Mouse (Mus musculus) retina, postnatal 1 day (tissue): ENCODE measurements around the gene Prmt1.

Source experiments
- DNase-seq: peaks from one replicate; pipeline ENCODE4 v3.0.0-alpha.2; 2012

The Prmt1 gene

DNA sequence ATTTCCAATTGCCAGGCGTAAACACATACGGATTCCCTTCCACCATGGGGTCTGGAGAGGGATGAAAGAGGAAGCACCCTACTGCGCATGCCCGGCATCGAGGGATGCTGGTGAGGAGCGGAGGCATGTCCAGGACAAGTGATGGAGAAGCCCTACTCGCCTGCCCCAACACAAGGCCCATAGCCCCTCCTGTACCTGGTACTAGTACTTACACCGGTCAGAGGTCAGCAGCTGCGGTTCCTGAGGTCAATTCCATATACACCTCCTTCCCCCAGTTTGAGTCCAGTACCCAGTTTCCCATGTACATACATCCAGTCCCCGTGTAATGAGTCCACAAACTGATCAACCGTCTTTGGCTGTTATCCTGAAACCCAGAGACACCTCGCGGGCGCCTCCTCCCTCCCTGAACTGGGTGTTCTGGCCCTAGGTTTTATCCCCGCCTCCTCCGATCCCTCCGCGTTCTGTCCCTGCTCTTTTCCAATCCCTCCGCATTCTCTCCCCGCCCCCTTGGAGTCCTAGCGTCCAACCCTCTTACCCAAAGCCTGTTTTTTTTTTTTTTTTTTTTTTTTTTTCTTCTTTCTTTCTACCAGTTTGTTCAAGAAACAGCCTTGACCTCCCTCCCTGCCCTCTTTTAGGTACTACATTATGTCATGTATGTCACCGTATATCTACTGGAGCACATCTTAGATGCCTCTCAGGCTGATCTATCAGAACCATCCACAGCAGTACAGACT lies 11.8 kb downstream of the Prmt1 start, which contains the start of gene Cpt1c:
Cpt1c (minus strand) TSS at position 469 of the 734 bp plus-strand sequence.
- peak; percentile 94 for DNase-seq

DNA sequence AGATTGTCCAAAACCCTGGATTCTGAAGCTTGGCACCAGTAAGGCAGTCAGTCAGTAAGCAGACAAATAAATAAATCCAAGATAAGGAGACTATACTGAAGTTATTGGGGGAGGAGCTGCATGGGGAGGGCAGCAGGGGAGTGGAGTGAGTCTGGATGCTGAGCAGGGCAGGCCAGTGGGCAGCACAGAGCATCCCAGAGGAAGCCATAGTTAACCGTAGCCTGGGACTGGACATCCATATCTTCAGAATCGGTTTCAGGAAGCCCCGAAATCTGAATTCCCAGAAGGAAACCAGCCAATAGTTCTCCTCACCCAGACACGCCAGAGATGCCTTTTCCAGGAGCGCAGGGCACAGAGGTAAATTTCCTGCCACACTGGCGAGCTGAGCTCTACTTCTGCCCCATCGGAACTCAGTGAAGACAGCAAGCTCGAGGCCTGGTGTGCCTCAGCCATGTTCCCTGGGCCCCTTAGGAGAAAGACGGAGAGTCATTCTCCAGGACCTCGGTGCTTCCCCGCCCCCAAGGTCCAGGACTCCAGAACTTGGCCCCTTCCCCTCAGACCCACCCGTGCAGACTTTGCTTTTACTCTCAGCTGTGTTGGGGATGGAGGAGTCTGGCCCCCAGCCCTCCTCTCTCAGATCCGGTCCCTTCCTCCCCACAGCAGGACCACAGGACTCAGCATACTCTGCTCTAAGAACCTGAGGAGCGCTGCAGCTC lies 12.8 kb downstream of the Prmt1 start:
- no peak for DNase-seq

DNA sequence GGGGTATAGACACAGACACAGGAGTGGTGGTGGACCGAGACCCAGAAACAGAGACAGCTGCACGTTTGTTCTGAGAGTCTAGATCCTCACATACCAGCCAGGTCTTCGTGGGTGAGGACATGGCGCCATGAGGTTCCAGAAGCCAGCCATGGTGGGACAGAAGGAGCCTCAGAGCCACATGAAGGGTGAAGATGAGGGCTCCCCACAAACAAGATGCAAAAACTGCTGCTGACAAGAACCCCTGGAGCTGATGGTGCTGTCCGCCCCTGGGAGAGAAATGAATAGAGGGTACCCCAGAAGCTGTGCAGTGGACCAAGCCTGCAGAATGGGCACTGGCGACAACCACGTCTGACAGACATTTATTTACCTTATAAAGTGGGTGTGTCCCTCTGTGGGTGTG lies 15.2 kb downstream of the Prmt1 start:
- DNase-seq, result no peak

DNA sequence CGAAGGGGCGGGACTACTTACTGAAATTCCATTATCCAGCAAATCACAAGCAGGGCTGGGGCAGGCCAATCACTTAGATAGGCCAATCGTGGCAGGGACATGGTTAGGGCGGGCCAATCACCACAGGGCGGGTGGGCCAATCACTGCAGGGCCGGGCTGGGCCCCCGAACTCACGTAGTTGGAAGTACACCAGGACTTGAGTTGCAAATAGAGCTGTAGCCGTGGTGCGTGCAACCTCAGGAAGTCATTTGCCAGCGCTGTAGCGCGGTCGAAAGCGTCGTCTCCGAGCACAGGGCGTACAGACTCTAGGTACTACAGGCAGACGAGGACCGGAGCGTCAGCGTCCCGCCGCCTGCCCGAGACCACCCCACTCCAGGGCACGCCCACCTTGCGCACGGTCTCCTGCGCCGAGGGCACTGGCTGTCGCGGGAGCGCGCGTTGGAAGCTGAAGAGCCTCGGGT lies 16.1 kb downstream of the Prmt1 start:
- peak; percentile 93 for DNase-seq

DNA sequence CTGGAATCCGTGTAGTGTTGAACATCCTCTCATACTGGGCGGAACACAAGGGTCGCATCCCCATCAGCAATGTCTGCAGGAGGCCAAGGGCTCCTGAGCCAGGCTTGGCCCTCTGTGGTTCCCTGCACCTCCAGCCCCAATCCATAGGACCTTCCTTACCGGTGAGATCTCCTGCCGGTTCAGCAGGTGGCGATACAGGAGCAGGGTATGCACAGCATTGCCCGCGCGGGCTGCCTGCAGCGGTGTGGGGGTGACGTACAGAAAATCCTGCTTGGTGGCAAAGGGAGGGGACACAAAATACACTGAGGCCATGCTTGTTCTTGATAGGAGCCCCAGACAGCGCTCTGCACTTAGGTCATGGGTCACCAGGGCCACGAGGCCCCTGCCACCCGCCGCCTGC lies 19.7 kb downstream of the Prmt1 start:
- DNase-seq, result no peak

DNA sequence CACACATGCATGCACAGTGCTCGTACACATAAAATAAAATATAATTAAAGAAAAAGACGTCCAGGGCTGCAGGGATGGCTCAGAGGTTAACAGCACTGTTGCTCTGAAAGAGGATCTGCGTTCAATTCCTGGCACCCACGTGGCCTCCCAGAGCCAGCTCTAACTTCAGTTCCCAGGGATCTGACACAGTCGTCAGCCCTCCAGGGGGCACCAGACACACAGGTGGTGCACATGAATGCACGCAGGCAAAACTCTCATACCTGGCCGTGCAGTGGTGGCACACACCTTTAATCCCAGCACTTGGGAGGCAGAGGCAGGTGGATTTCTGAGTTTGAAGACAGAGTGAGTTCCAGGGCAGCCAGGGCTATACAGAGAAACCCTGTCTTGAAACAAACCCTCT lies 20.4 kb downstream of the Prmt1 start:
- DNase-seq, result no peak

DNA sequence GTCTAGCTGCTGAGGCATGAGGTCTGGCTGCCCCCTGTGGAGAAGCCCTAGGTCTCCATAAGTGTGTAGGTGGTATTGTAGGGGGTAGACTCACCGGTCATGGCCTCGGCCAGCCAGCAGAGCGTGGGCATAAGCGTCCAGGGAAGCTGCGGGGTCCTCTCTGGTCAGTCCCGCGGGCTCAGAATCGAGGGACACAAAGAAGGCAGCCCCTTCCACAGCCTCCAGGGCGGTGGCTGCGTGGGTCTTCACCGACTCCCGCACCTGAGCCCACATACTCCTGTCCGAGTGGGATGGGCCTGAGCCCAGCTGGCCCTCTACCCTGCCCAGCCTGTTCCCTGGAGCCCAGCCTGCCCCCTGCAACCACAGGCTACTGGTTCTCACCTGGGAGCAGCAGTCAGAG lies 21.4 kb downstream of the Prmt1 start:
- DNase-seq, result no peak

DNA sequence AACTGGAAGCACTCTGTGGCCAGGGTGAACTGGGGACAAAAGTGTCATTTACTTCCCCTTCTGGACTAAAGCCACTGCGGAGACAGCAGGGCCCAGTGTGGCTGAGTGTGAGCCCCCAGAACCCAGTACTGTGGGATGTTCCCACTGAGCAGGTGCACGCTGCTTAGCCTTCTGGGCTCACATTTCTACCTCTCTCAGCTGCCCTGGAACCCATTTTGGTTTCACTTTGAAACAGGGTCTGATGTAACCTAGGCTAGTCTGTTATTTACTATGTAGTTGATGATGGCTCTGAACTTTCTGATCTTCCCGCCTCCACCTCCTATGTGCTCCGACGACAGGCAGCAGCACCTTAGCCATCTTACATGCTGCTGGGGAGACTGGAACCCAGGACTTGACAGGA lies 23.5 kb downstream of the Prmt1 start:
- no peak for DNase-seq

DNA sequence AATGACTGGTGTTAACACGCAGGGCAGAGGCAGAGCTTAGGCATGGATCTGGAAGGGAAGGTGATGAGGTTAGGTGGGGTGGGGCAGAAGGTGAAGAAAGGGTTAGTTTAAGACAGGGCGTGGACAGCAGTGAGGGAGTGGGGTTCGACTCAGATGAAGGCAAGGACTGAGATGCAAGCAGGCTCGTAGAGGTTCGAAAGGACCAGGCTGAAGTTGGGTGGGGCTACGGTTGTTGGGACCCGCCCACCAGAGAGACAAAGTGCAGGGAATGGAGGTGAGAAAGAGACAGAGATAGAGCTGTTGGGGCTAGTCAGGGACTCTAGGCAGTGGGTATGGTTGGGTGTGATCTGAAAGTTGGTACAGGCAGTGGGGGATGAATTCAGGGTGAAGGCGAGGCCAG lies 24.0 kb downstream of the Prmt1 start:
- no peak for DNase-seq

DNA sequence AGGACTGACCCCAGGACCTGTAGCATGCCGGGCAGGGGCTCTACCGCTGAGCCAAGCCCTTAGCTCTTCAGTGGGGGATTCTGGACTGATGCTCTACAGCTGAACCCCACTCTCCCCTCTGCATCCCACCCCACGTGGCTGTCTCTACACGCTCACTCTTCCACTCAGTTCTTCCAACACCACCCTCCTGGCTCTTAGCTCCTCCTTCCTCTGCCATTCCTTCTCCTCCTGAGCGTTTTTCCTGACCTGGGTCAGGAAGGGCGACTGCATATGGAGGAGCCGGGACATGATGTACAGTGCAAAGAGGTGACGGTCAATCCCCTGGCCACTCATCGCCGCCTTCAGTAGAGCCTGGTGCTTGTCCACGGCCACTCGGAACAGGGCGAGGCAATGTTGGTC lies 25.9 kb downstream of the Prmt1 start:
- DNase-seq, result no peak

DNA sequence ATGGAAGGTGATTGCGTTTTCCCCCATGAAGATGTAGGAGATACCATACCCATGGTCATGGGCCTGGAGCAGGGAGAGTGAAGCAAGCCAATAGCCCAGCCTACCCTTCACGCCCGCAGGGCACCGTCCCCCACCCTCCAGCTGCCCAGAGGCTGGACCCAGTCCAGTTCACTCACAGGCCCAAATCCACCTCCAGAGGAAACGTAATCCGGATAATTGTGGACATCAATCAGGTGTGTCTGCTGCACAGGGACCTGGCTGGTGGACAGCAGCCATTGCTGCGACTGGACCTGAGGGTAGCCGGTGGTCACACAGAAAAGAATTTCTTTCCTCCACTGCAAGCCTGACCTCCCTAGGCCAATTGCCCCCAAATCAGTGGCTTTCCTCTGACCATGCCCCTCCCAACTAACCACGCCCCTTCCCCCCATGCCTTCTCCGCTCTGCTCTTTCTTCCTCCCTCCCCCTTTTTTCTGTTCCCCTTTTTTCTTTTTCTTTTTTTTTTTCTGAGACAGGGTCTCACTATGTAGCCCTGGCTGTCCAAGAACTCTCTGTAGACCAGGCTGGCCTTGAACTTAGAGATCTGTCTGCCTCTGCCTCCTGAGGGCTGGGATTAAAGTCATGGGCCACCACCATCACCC lies 26.4 kb downstream of the Prmt1 start:
- no peak for DNase-seq

DNA sequence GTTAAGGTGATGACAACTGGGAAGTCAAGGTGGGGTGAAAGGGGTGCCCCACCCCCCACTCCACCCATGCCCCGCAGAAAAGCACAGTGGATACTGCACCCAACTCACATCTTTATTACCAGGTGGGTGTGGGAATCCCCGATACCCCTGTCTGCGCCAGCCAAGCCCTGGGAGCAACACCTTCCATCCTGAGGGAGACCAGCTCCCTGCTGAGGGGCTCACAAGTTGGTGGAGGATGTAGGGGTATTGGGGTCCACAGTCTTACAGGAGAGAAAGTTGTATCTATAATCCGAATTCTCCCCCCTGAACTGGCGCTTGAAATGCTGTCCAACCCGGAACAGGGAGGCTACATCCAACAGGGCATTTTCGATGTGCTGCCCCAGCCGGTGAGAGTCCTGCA lies 27.1 kb downstream of the Prmt1 start:
- DNase-seq, result no peak

DNA sequence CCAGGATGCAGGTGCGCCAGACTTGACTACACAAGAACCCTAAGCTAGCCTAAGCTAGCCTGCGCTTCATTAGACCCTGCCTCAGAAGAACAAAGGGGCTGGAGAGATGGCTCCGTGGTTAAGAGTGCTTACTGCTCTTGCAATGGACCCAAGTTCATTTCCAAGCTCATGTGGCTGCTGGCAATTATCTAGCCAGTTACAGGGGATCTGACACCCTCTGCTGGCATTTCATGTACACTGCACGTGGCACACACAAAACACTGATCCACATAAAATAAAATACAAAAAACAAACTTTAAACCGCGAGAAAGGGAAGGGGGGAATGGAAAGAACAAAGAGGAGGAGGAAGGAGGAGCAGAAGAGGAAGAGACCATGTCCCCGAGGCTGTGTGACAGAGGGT lies 28.2 kb downstream of the Prmt1 start:
- DNase-seq, result peak; percentile 65

DNA sequence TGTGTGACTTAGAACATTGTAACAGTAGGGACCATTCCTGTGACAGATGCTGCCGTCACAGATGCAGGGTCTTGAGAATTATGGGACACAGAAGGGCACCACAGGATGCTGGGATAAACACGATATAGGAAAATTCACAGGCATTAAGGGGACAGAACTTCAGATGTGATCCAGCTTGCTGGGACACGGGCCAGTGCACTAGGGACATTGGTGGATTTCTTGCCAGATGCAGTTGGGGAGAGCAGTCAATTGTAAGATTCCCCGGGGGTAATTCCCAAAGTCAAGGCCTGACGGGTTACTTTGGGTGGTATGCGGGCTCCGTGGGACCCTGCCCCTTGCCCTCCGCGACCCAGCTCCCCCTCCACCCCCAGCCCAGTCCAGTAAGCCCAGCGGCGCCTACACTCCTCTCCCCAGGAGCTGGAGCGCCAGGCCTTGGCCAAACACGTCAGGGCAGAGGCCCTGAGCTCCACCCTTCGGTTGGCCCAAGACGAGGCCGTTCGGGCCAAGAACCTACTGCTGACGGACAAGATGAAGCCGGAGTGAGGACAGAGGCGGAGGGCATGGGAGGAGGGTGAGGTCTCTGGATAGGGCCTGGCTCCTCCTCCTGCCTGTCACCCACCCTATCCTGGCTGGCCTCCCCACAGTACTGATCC lies 29.1 kb downstream of the Prmt1 start:
- DNase-seq, result no peak

DNA sequence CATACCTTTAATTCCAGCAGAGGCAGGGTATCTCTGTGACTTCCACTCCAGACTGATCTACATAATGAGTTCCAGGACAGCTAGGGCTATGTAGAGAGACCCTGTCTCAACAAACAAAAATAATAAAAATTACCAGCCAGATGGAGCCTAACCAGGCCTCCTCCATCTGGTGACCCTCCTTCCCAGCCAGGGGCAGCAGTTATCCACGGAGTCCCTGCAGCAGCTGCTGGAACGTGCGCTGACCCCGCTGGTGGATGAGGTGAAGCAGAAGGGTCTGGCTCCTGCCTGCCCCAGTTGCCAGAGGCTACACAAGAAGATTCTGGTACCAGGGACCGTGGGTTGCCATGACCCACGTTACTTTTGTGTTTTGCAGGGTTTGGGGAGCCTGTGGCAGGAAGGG lies 30.1 kb downstream of the Prmt1 start:
- DNase-seq, result no peak

DNA sequence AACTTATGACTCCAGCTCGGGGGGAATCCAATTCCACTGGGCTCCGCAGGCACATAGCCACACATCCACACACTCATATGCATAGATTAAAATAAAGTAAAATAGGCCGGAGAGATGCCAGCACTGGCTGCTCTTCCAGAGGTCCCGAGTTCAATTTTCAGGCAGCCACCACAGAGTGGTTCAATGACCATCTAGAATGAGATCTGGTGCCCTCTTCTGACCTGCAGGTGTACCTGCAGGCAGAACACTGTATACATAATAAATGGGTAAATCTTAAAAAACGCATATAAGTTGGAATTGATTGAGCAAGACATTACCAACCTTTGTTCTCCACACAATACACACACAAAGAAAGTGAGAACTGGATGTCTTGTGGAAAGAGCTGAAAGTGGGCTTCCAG lies 30.7 kb downstream of the Prmt1 start:
- DNase-seq, result peak; percentile 43

DNA sequence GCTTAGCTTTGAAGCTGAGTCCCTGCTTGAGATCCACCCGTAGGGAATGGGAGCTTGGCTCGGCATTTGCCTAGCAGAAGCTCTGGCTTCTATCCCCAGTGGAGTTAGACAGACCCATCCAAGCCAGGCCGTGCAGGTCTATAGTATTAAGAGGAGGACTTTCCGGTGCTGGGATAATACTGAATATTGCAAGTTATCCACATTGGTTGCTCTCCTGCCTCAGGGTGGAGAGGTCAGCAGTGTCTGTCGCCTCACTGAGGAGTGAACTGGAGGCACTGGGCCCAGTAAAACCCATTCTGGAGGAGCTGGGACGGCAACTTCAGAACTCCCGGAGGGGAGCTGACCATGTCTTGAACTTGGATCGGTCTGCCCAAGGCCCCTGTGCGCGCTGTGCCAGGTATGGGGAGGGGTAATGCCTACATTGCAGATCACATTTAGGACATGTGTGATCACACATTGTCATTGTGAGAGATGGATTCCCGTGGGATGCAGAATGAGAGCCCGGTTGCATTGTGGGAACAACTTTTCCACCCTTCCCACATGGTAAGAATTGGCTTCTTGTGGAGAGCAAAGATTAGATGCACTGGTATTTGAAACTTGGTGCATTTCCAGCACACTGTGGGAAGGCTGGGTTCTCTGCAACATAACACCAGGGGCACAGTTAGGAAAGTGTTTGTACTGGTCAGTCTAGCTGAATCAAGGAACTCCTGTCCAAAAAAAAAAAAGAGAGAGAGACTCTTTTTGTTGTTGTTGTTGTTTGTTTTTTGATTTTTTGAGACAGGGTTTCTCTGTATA lies 32.1 kb downstream of the Prmt1 start:
- no peak for DNase-seq

DNA sequence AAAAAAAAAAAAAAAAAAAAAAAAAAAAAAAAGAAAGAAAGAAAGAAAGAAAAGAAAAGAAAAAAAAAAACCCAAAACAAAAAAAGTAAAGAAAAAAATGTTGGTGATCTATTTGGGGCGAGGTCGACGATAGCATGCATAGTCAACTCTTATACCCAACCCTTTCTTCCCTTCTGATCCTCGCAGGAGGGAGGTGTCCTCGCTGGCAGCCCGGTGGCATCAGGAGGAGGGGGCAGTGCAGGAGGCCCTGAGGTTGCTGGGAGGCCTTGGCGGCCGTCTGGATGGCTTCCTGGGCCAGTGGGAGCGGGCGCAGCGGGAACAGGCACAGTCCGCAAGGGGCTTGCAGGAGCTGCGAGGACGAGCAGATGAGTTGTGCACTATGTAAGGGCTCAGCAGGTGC lies 32.8 kb downstream of the Prmt1 start:
- DNase-seq, result no peak

DNA sequence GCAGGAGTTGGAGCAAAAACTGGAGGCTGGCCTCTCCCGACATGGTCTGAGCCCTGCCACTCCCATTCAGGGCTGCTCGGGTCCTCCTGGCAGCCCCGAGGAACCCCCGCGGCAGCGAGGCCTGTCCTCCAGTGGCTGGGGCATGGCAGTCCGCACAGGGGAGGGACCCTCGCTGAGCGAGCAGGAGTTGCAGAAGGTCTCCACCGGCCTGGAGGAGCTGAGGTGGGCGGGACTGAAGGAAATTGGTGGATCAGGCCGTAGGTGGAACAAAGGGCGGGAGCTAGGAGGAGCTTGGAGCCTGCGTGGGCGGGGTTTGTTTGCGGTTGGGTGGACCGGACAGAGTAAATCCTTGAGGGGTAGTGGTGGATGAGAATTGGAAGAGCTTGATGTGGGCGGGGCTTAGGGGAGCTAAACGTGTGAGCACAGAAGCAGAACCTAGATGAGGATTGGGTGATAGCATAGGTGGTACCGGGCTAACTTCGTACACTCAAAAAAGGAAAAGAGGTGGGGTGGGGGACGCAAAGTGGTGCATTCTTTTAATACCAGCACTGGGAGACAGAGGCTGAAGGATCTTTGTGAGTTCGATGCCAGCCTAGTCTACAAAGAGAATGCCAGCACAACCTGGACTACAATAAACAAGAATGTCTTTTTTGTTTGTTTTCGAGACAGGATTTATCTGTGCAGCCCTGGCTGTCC lies 33.6 kb downstream of the Prmt1 start:
- peak; percentile 94 for DNase-seq

DNA sequence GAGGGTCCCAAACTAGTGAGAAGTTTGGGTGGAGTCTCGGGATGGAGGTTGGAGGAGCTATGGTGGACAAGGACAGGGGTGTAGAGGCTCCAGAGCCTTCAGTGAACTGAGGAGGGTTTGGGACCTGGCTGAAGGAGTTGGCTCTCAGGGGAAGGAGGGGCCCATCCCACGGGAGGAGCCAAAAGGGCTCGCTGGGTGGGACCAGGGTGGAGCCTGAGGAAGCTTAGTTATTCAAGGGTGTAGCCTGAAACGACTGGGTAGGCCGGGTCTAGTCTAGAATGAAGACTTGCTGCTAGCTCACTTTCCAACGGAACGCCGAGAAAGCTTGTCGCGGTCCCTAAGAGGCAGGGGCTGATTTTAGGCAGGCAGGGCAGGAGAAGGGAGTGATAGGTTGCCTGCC lies 34.4 kb downstream of the Prmt1 start:
- DNase-seq, result peak; percentile 45

DNA sequence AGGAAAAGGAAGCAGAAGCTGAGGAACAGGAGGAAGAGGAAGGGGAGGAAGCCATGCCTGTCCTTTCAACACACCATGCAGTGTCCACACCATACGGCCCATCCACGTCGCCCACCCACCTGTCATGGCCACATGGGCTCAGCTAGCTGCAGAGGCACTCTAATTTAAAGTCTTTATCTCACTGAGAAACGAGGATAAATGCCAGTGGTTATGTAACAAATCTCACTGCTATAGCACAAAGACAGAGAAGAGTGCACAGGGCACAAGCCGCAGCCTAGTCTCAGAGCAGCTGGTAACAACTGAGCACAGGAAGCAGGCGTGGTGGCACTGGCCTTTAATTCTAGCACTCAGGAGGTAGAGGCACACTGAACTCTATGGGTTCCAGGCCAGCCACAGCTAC lies 36.4 kb downstream of the Prmt1 start:
- no peak for DNase-seq

DNA sequence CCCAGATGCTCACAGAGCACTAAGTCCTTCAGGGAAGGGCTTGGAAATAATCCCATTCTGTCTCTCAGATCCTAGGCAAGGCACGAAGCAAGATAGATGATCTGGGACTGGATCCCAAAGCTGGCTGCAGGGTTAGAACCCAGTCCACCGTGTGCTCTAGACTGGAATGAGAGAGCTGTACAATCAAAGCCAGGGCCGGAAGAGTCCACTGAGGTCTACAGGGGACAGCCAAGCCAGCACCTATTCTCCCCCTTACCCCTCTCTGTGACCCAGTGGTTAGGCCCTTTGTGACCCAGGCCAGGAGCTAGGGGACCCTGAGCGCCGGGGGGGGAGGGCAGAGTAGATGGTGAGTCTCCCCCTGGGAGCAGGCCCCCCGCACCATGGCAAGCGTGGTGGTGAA lies 43.5 kb downstream of the Prmt1 start, which contains the start of gene Tsks:
Tsks (plus strand) TSS at position 301 of the 400 bp plus-strand sequence.
- DNase-seq, result no peak
